Mouse (Mus musculus): ENCODE measurements at regions not wholly inside any gene's neighbourhood (a gene's known extent, or its start where the extent isn't known, plus 50 kb on each side); places are given as distances from the start of the nearest gene placed in this dataset.
A peak's percentile ranks its signal among the peaks of the same experiment; 100 is the strongest.

- DNase-seq = peak; percentile 92
These were observed 203.5 kb downstream of the Icos start for GRCm38 (mm10) chr1:61181099-61181821.

DNA sequence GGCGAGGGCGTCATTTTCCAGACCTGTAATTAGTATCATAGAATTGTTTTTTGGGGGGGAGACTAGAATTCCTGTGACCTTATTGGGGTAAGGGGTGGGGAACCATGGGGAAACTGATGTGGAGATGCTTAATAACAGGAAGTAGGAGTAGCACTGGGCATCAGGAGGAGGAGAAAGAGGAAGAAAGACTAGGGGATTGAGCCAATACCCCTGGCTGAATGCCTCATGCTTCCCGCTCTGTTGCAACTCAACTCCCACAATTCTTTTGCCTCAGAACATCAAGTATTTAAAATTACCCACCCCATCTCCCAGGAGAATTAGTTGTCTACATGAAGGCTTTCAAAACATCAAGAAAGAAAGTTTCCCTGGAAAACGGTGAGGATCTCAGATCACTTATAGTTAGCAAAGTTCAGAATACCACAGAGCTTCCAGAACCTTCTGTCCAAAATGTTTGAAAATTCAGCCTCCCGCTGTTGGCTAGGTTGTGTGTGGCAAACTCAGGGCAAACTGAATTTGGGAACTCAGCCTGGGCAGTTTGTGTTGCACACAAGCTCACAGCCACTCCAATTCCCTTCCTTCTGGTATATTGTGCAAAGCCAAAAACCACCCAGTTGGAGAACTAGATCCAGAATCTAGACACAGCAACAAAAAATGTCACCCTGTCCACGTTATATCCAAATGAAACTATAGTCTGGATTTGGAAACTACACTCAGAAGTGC lies 209.8 kb downstream of the Icos start:
- no peak for DNase-seq

GRCm38 (mm10) chr1:61190921-61191320 lies 213.2 kb downstream of the Icos start:
- DNase-seq = no peak

GRCm38 (mm10) chr1:61198549-61199062 lies 220.9 kb downstream of the Icos start:
- DNase-seq = no peak

DNA sequence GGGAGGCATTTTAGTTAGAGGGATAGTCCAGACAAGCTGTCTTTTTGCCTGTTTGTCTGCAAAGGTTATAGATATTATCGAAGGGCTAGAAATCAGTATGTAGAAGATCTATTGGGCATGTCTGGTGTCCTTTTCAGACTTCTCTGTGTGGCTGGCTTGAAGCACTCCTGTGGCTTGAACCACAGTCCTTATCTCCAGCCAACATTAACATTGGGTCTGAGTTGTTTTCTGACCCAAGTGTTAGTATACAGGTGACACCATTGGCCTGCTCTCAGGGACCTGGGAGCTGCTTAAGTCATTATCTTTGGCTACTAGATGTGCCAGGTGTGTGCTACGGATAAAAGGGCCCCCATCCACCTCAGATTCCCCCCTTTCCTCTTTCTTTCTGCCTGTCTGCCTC lies 223.3 kb downstream of the Icos start:
- no peak for DNase-seq

DNA sequence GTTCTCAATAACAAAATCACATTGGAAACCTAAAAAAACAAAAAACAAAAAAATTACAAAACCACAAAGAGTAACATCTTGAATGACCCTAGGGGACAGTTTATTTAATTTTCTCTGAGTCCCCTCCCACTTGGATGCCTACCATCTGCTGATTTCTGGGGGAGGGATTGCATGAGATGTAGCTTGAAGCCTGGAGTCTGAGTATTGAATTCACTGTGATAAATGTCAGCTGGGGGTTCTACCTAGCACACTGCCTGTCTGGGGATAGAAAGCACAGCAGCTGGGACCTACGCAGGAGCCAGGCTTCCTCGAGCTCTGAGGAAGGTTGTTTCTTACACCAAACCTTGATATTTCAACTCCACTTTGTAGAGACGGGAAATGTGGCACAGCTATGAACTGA lies 224.4 kb downstream of the Icos start:
- peak; percentile 23 for DNase-seq

DNA sequence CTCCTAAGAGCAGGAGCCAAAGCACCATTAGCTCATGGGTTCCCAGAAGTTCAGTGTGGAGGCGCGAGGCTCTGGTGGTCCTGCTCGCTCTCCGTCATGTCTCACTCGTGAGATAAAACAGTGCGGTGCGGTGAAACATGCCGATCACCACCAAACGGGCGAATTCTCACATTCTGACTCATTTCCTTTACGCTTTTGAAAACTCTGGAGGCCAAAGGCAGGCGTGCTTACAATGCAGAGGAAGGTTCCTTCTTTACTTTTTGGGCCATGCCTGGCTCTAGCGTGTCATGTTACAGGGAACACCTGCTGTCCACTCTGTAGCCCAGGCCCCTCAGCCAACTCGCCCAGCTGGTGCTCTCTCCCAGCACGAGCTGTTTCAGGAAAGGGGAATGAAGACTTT lies 225.4 kb downstream of the Icos start:
- DNase-seq = peak; percentile 73

DNA sequence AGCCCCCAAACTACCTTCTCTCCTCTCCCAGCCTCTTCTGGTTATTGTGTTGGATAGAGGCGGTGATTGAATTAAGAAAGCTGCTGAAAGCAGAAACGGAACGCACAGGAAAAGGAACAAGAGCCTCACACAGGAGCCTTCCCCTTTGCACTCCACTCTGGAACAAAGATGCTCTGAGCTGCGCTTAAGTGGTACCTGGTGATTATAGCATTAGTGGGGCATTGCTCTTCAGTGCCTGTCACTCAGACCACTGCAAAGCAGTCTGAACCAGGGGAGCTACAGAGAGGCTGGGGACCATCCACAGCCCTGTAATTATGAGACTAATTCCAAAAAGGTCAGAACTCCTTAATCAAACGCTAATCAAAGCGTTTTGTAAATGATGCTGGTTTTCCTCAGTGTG lies 225.9 kb downstream of the Icos start:
- no peak for DNase-seq

GRCm38 (mm10) chr1:61205137-61205536 lies 227.4 kb downstream of the Icos start:
- no peak for DNase-seq

DNA sequence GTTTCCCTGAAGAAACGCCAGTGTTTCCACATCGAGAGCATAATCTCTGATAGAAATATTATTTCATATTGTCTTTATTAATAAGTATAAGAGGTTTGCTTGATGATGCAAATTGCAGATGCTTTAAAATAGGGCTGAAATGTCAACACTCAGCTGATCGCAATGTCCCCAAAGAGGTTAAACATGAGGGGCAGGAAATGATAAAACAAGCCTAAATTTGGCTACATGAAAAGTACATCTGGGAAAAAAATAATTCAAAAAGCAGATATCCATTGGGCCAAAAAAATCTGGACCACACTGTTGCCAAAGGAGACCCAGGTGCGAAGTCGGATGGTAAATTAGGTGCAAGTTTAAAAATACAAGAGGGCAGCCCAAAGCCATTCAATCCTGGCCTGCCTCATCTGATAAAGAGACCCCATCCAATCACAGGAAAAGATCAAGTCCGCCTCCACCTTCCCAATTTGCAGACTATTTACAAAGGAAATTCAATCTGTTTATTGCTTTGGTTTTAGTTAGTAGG lies 229.2 kb downstream of the Icos start:
- no peak for DNase-seq

DNA sequence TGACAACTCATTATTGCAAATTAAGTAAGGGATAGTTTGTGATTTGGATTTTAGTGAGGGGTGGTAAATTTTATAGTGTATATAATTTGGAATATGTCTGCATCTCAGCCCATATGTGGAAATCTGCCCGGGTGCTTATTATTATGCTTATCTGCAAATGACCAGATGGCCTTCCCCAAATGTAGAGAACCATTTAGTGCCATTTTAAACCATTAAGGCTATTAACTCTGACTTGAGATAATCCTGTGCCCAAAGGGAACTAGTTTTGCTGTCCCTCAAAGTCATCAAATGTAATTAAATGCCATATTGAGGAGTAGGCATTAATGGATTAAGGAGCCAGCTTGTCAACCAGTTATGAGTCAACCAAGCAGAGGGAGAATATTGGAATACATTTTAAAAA lies 230.7 kb downstream of the Icos start:
- DNase-seq = no peak

- DNase-seq = no peak
These were observed 243.4 kb downstream of the Icos start for GRCm38 (mm10) chr1:61221131-61221530.

- no peak for DNase-seq
These were observed 251.2 kb downstream of the Icos start for GRCm38 (mm10) chr1:61228942-61229341.

DNA sequence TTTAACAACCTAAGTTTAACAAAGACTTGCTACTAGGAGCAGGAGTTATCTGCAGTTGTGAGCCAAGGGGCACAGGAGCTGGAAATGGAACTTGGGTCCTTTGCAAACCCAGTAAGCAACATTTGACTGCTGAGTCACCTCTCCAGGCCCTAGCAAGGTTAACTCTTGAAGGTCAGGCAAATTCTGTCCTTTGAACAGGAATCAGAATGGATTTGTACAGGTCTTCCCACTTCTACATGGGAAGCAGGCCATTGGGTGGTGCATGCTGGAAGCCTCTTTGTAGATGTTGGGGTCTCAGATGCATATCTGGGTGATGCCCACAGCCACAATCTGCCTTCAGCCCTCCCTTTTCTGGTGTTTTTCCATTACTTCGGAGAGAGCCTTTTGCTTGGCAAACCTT lies 255.3 kb downstream of the Icos start:
- DNase-seq = no peak

- peak; percentile 68 for DNase-seq
These were observed 256.0 kb downstream of the Icos start for GRCm38 (mm10) chr1:61233476-61234297.

- no peak for DNase-seq
These were observed 256.6 kb downstream of the Icos start for GRCm38 (mm10) chr1:61234298-61234682.

DNA sequence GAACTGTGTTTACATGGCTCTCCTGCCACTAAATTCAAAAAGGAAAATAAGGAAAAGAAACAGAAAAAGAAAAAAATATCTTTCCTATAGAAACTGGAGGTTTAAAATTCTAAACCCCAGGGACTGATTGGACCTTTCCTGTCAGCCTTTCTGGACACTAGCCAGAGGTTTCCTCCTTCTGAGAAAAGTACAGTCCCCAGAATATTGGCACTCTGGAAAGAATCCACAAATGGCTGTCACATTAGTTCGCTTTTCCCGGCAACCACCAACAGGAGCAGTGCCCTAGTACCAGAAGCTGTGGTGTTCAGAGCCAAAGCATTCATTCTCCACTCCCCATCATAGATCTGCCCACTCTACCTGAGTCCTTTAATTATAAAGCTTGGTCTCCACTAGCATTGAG lies 258.8 kb downstream of the Icos start:
- DNase-seq = no peak

GRCm38 (mm10) chr1:61238668-61239067 lies 260.9 kb downstream of the Icos start:
- DNase-seq = no peak

DNA sequence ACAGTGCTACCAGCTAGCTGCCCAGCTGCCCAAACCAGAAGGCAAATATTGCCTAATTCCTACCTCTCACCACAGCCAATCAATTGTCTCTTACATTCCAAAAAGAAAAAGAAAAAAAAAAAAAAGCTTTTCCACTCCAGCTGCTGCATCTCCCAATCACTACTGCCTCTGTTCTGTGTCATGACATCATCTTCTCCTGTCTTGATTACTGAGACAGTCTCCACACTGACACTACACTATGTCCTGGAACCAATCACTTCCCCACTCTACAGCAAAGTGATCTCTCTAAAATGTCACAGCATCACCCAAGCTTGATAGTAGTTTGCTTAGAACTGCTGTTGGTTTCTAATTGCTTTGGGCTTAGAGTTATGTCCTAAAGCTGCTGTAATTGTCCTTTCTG lies 279.8 kb downstream of the Icos start:
- no peak for DNase-seq

- no peak for DNase-seq
These were observed 285.7 kb downstream of the Icos start for GRCm38 (mm10) chr1:61263466-61263865.

GRCm38 (mm10) chr1:61265706-61266127 lies 288.0 kb downstream of the Icos start:
- DNase-seq = peak; percentile 18

- no peak for DNase-seq
These were observed 296.1 kb downstream of the Icos start for GRCm38 (mm10) chr1:61273843-61274242.

DNA sequence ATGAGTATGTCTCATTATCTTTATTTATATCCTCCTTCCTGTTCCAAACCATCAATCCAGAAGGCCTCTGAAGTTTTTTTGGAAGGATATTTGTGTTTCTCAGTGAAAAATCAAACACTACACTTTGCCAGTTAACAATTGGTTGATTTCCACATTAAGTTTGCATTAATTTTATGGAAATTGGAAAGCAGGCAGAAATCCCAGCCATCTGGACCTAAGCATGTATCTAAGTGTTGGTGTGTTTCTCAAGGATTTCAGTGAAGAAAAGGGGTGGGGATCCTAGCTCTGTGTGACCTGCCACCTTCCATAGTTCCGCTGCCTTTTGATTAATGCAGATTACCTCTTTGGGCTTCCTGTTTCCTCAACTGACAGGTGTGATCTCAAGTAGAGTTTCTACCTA lies 296.5 kb downstream of the Icos start:
- DNase-seq = no peak
